Comparison of ENCODE assay signal across 8 mouse cellular contexts in genomic region chr6:149188041-149188924, GRCm38 (mm10). TPM values are rescaled to one million over a fixed set of nuclear protein-coding genes. Genes with fewer than 3 reads are reported as not detected.
A peak's percentile ranks its signal among the peaks of the same experiment; 100 is the strongest.
DNase-seq lines count a peak whose midpoint lies in the region; ATAC-seq lines count a peak whose summit lies in the region.

Amn1 (minus strand) TSS chr6:149188712.

- H3K4me2 ChIP-seq in heart, embryonic 14.5 days (ENCODE audit: low read length), result peak within 1 kb of the TSS; percentile 76
- H3K4me2 ChIP-seq in liver, embryonic 13.5 days, result peak within 1 kb of the TSS; percentile 68
- H3K4me2 ChIP-seq in stomach, embryonic 16.5 days (ENCODE audit: low read depth, low read length), result peak within 1 kb of the TSS; percentile 69

- peaks cover 9% of the 10 kb centered on the region for H3K36me3 ChIP-seq in heart, embryonic 14.5 days (ENCODE audit: control insufficient read depth, insufficient read depth, low read length)
- H3K36me3 ChIP-seq in liver, embryonic 13.5 days, result 0 out of 2 replicates have a peak, but pooled peaks cover 4% of the 10 kb centered on the region
- H3K36me3 ChIP-seq in stomach, embryonic 16.5 days (ENCODE audit: control insufficient read depth, insufficient read depth, low read length), result peaks cover 5% of the 10 kb centered on the region; the same call in 1 of the 2 replicates

- no peaks in the 10 kb centered on the region for H3K9me3 ChIP-seq in heart, embryonic 14.5 days (ENCODE audit: control insufficient read depth, low read length)
- no peaks in the 10 kb centered on the region for H3K9me3 ChIP-seq in liver, embryonic 13.5 days (replicated peaks)
- no peaks in the 10 kb centered on the region for H3K9me3 ChIP-seq in stomach, embryonic 16.5 days (replicated peaks; ENCODE audit: control insufficient read depth, low read length)

- peak; percentile 95 for ATAC-seq in CD4-positive, CD25-positive, alpha-beta regulatory T cell, adult 4 months
- peak; percentile 99 for ATAC-seq in heart, embryonic 14.5 days (ENCODE audit: insufficient number of reproducible peaks, insufficient read depth, low FRiP score, low read depth)
- ATAC-seq in liver, embryonic 13.5 days (ENCODE audit: low read depth), result peak; percentile 91
- ATAC-seq in stomach, embryonic 16.5 days (ENCODE audit: insufficient read depth, low FRiP score), result peak; percentile 99

- no peaks in the 10 kb centered on the region for H3K27me3 ChIP-seq in heart, embryonic 14.5 days (ENCODE audit: control insufficient read depth, insufficient read depth, low read length)
- H3K27me3 ChIP-seq in liver, embryonic 13.5 days, result no peaks in the 10 kb centered on the region
- no peaks in the 10 kb centered on the region for H3K27me3 ChIP-seq in stomach, embryonic 16.5 days (ENCODE audit: control insufficient read depth, insufficient read depth, low read length)

- H3K27ac ChIP-seq in heart, embryonic 14.5 days (replicated peaks in 1 of 2; ENCODE audit: control insufficient read depth in 1 of 2, insufficient read depth in 1 of 2, low read depth in 2 of 2, low read length in 2 of 2), result peak within 1 kb of the TSS; percentile 95 to 98
- H3K27ac ChIP-seq in liver, embryonic 13.5 days, result peak within 1 kb of the TSS; percentile 85
- H3K27ac ChIP-seq in stomach, embryonic 16.5 days (ENCODE audit: low read length), result peak within 1 kb of the TSS; percentile 95

- DNase-seq in c-Kit-negative CD71-positive TER-119-positive erythroid progenitor cells, embryonic 14.5 days (ENCODE audit: low read depth, low spot score), result peak; percentile 96
- DNase-seq in fibroblast of lung, adult 2 months (ENCODE audit: low read depth), result peak; percentile 93
- peak; percentile 98 for DNase-seq in kidney, postnatal 14 days
- peak; percentile 93 for DNase-seq in liver, embryonic 13.5 days
- DNase-seq in neural tube, embryonic 10.5 days (ENCODE audit: extremely low spot score, low spot score), result peak; percentile 98

- H3K4me3 ChIP-seq in heart, embryonic 14.5 days (ENCODE audit: control insufficient read depth in 1 of 2, insufficient read depth in 1 of 2, low read depth in 1 of 2, low read length in 2 of 2), result peak within 1 kb of the TSS; percentile 86 to 98
- peak within 1 kb of the TSS; percentile 69 for H3K4me3 ChIP-seq in liver, embryonic 13.5 days (replicated peaks)
- peak within 1 kb of the TSS; percentile 91 for H3K4me3 ChIP-seq in stomach, embryonic 16.5 days (replicated peaks; ENCODE audit: low read length)

- WGBS in heart, embryonic 14.5 days, result under 1% methylated on average over 34 of the region's 34 CpGs
- under 1% methylated on average over 34 of the region's 34 CpGs for WGBS in liver, embryonic 13.5 days (ENCODE audit: insufficient replicate concordance)
- under 1% methylated on average over 34 of the region's 34 CpGs for WGBS in stomach, embryonic 16.5 days

- H3K4me1 ChIP-seq in heart, embryonic 14.5 days (ENCODE audit: control insufficient read depth in 2 of 2, insufficient read depth in 2 of 2, low read length in 2 of 2), result peaks cover 2 to 13% of the 10 kb centered on the region in 2 experiments; a peak in 3 of 4 replicates
- peaks cover 54% of the 10 kb centered on the region for H3K4me1 ChIP-seq in liver, embryonic 13.5 days (replicated peaks)
- peaks cover 5% of the 10 kb centered on the region; the same call in 1 of the 2 replicates for H3K4me1 ChIP-seq in stomach, embryonic 16.5 days (ENCODE audit: control insufficient read depth, insufficient read depth, low read length)

- peak within 1 kb of the TSS; percentile 97 for H3K9ac ChIP-seq in heart, embryonic 14.5 days (ENCODE audit: low read length)
- peak within 1 kb of the TSS; percentile 77 for H3K9ac ChIP-seq in liver, embryonic 13.5 days
- peak within 1 kb of the TSS; percentile 98 for H3K9ac ChIP-seq in stomach, embryonic 16.5 days (ENCODE audit: low read length)

RNA-seq across cellular contexts. Expression of gene Amn1, which starts in this region (rescaled TPM):
- 10 to 100 TPM; 22.2 to 26.2 TPM for polyA plus RNA-seq in CD4-positive, CD25-positive, alpha-beta regulatory T cell, adult 4 months (2017; shearing (Covaris generic))
- polyA plus RNA-seq in heart, embryonic 14.5 days (2014; fragmentation: Nextera tagmentation; extraction: Ambion mirVana), result 25.9 and 27.2 TPM in 2 replicates
- 7.7 and 8.0 TPM in 2 replicates for polyA plus RNA-seq in liver, embryonic 13.5 days (2015; fragmentation: Nextera tagmentation; extraction: Ambion mirVana)
- 21.4 and 24.1 TPM in 2 replicates for polyA plus RNA-seq in stomach, embryonic 16.5 days (2015; fragmentation: Nextera tagmentation; extraction: Ambion mirVana)

Comparison
In these comparisons a context has a peak if more than half of its experiments do, and no peak if none do; other contexts are left out.
1. Peak in every context shown above with its lines: DNase-seq, ATAC-seq, H3K4me3 ChIP-seq and H3K27ac ChIP-seq.